Mouse (Mus musculus): Measurements from ENCODE around the gene Prdm13. TPM values are rescaled to one million over a fixed set of nuclear protein-coding genes. Genes with fewer than 3 reads are reported as not detected.

Prdm13 gene
- polyA plus RNA-seq, 1 experiment from 2014 or later, result not detected

Other genes with a start within 250 kb of the Prdm13 start
- 49.3 and 49.8 TPM in 2 replicates for gene Ccnc, start 41.7 kb upstream of the Prdm13 start, polyA plus RNA-seq (2015; fragmentation: Nextera tagmentation; extraction: Ambion mirVana)
- gene Usp45, start 81.2 kb upstream of the Prdm13 start, polyA plus RNA-seq (2015; fragmentation: Nextera tagmentation; extraction: Ambion mirVana), result 9.5 and 10.5 TPM in 2 replicates
- gene Tstd3, start 81.2 kb upstream of the Prdm13 start, polyA plus RNA-seq (2015; fragmentation: Nextera tagmentation; extraction: Ambion mirVana), result 8.0 and 8.4 TPM in 2 replicates
- gene Pnisr, start 161.6 kb upstream of the Prdm13 start, polyA plus RNA-seq (2015; fragmentation: Nextera tagmentation; extraction: Ambion mirVana), result 133 and 150 TPM in 2 replicates
- gene Coq3, start 193.7 kb upstream of the Prdm13 start, polyA plus RNA-seq (2015; fragmentation: Nextera tagmentation; extraction: Ambion mirVana), result 14.2 and 15.2 TPM in 2 replicates
- gene Faxc, start 245.4 kb upstream of the Prdm13 start, polyA plus RNA-seq (2015; fragmentation: Nextera tagmentation; extraction: Ambion mirVana), result 2.4 and 2.6 TPM in 2 replicates